Mouse (Mus musculus) heart, postnatal 14 days (tissue): ENCODE measurements around the gene Rc3h2. TPM values are rescaled to one million over a fixed set of nuclear protein-coding genes. Genes with fewer than 3 reads are reported as not detected.

Source experiments
- DNase-seq, 2 experiments: peaks; one replicate each; pipeline ENCODE4 v3.0.0; 2021 to 2022
- intact Hi-C: fragments of 180-260 bp; cut with DNase I; formaldehyde crosslinking; loops from one replicate; pipeline ENCODE4 v1.15.1; 2025
- long read RNA-seq, 2 experiments: library from polyadenylated mRNA; stranded (forward); transcript quantifications; one replicate each; pipeline ENCODE4 v2.0.0; 2021
- total RNA-seq, 2 experiments: library from RNA; stranded (reverse); gene quantifications; 2 replicates each; pipeline ENCODE4 v1.2.3; 2021

The Rc3h2 gene
- total RNA-seq = 10 to 100 TPM; 41.6 to 47.5 TPM
- long read RNA-seq, experiment 1, partial matches to known transcripts = 2 of 4 reads
- long read RNA-seq, experiment 1, other reads (novel, unspliced or antisense) = 2 of 4 reads
- long read RNA-seq, experiment 2, partial matches to known transcripts = 1 of 4 reads
- long read RNA-seq, experiment 2, other reads (novel, unspliced or antisense) = 3 of 4 reads

GRCm38 (mm10) chr2:37422306-37423304 lies at the start of gene Rc3h2:
TSS of gene Rc3h2 (minus strand) at chr2:37422903.
- intact Hi-C loops = loop anchor here (5.0 kb wide), 2 partner anchors 35 to 65 kb away; no protein-coding TSS in a partner anchor
- peak; percentile 93 to 94 for DNase-seq

GRCm38 (mm10) chr2:37466266-37466665 lies 43.6 kb upstream of the Rc3h2 start:
- intact Hi-C loops = no loop called here
- no peak for DNase-seq

DNA sequence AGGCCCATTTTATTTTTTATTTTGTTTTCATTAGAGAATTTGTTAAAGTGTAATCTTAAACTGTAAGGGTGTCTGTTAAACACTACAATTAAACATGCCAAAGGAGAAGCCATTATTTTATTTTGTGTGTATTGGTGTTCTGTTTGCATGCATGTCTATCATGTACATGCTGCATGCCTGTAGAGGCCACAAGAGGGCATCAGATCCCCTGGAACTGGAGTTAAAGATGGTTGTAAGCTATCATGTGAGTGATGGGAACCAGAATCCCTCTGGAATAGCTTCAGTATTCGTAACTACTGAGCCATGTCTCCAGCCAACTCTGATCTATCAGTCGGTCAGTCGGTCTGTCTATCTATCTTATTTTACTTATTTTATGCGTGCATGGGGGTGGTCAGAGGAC lies 38.0 kb upstream of the Rc3h2 start:
- intact Hi-C loops = no loop called here
- DNase-seq = no peak

- DNase-seq = no peak
- intact Hi-C loops = no loop called here
These were observed 29.7 kb upstream of the Rc3h2 start for GRCm38 (mm10) chr2:37452376-37452760.

DNA sequence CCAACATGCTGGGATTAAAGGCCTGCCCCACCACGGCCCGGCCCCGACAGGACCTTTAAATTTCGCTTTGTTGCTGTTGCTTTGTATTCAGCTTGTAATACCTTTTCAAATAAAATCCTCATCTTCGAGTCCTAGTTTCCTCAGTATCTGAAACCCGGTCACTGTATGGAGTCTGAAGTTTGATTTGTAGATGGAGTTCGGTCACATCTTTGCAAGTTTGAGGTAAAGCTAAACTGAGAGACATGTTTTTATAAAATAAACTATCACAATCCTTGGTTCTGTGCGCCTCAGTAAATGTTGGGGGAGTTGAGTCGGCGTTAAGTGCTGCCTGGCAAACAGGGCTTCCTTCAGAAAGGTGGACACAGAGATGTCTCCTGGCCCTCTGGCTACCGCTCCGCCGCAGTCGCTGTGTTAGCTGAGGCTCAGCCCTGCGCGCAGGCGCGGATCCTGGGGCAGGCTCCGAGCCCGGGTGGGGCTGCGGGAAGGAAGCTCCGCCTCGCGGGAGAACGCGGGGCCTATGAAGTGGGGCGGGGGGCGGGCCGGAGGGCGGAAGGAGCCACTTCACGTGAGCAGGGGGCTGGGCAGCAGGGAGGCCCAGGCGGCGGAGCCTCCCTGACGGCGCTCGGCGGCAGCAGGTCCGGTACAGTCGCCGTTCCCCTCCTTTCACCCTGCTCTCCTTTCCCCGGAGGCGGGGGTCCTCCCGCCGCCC lies 29.1 kb upstream of the Rc3h2 start:
- intact Hi-C loops = no loop called here
- DNase-seq = peak; percentile 96

DNA sequence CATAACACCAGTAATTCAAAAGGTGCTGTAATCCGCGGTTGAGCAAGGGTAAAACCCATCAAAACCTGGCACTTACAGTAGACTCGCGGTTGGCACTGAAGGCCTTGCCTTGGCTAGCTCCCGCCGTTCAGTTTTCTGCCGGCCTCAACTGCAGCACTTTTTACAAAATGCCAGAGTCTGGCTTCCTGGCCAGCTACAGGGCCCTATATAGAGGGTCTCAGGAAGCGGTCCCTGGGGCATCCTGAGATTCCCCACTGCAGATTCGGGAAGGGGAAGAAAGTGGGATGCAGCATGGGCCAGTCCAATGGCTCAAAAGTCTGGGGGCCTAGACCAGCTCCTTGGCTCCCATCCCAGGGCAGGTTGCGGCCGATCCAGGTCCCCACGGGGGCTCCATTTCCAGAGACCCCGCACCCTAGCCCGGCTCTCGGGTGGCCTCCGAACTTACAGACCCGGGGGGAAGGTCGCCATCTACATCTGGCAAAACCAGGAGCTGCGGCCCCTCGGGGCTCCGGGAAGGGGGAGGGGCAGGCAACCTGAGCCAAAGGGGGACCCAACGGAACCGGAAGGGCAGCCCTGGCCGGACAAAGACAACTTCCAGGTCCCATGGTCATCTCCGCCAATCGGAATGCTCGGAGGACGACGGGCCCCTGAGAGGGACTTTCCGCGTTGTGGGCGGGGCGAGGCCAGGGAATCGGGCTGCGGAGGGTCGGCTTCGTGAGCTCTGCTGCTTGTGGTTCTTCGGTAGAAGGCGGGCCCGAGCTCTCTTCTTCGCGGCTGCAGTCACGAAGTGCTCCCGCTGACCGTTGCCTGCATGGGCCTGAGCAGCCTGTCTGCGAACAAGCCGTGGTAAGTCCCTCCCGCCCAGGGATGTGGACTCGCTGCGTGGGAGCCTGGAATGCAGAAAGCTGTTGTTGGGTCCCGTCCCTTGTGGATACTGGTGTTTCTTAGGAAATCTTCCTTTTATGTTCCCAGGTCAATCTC lies 20.2 kb upstream of the Rc3h2 start, which contains the start of the genes Zbtb26, Zbtb6 and Rabgap1:
Gene Zbtb26, minus strand, starts transcription at position 525 of the 981 bp plus-strand sequence.
Gene Zbtb6, minus strand, starts transcription at position 561 of the 981 bp plus-strand sequence.
Gene Rabgap1, plus strand, starts transcription at position 669 of the 981 bp plus-strand sequence.
- intact Hi-C loops = no loop called here

GRCm38 (mm10) chr2:37431609-37432008 lies 8.9 kb upstream of the Rc3h2 start:
- intact Hi-C loops = no loop called here
- DNase-seq = no peak

More for the DNA sequence above, 20.2 kb upstream of the Rc3h2 start, which contains the start of the genes Zbtb26, Zbtb6 and Rabgap1:
- peak; percentile 94 to 96 for DNase-seq

- intact Hi-C loops = no loop called here
These were observed 8.1 kb upstream of the Rc3h2 start for GRCm38 (mm10) chr2:37430593-37431464.

GRCm38 (mm10) chr2:37423671-37424070 lies 968 bp upstream of the Rc3h2 start:
- DNase-seq = no peak
- intact Hi-C loops = loop anchor here (5.0 kb wide), 2 partner anchors 34 to 64 kb away; no protein-coding TSS in a partner anchor

More at GRCm38 (mm10) chr2:37430593-37431464, 8.1 kb upstream of the Rc3h2 start:
- DNase-seq = peak; percentile 73 to 83

GRCm38 (mm10) chr2:37421903-37422302 lies 800 bp downstream of the Rc3h2 start:
- intact Hi-C loops = loop anchor here (5.0 kb wide), 2 partner anchors 35 to 65 kb away; no protein-coding TSS in a partner anchor

GRCm38 (mm10) chr2:37395539-37395938 lies 27.2 kb downstream of the Rc3h2 start:
- no peak for DNase-seq
- intact Hi-C loops = loop anchor here (10.0 kb wide), 1 partner anchor 379 kb away; the partner anchor contains the start of gene Crb2

More at GRCm38 (mm10) chr2:37421903-37422302, 800 bp downstream of the Rc3h2 start:
- DNase-seq = no peak

- DNase-seq = no peak
- intact Hi-C loops = loop anchor here (2.0 kb wide), 1 partner anchor 102 kb away; no protein-coding TSS in a partner anchor
These were observed 39.8 kb downstream of the Rc3h2 start for GRCm38 (mm10) chr2:37382921-37383320.

DNA sequence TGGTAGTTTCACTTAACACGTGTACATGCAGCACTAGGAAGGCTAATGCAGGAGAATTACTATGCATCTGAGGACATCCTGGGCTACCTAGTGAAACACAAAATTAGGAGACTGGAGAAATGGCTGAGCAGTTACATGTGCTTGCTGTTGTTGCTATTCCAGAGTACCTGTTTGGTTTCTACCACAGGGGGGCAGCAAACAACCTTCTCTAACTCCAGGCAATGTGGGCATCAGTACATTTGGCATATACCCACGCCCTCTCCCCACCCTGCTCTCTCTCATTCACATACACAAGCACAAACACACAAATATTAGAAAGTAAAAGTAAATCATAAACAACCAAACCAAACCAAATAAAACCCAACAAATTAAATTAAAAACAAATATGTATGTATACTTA lies 42.5 kb downstream of the Rc3h2 start:
- DNase-seq = peak; percentile 42 to 69
- intact Hi-C loops = no loop called here

DNA sequence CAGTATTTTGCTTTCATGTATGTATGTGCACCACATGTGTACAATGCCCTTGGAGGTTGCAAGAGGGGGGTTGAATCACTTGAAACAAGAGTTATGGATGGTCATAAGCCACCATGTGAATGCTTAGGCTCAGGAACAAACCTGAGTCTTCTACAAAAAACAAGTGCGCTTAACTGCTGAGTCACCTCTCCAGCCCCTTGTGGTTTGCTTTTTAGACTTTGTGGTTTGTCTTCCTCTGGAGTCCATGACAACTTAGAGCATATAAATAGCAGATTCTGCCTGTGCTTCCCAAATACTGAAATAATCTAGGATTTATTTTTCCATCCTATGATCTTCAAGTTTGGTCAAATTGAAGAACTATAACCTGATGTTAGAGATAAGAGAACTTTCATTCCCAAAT lies 46.7 kb downstream of the Rc3h2 start:
- DNase-seq = no peak
- intact Hi-C loops = no loop called here

DNA sequence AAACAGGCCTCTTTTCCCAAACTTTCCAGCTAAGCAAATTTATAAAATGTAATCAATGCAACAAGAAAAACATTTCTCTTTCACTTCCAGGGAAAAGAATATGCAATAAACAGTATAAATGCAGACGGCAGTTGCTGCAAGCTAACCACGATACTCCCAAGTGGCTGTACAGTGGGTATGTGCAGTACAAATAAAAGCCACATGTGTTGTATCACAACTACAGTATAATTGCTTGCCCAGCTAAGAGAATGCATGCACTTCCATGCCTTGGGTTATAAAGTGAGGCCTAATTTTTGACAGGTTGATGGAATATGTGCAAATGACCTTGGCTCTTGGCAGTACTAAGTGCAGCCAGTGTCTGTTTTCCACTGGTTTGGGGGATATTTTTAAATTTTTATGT lies 52.1 kb downstream of the Rc3h2 start:
- intact Hi-C loops = loop anchor here (5.0 kb wide), 1 partner anchor 37 kb away; no protein-coding TSS in a partner anchor
- no peak for DNase-seq

DNA sequence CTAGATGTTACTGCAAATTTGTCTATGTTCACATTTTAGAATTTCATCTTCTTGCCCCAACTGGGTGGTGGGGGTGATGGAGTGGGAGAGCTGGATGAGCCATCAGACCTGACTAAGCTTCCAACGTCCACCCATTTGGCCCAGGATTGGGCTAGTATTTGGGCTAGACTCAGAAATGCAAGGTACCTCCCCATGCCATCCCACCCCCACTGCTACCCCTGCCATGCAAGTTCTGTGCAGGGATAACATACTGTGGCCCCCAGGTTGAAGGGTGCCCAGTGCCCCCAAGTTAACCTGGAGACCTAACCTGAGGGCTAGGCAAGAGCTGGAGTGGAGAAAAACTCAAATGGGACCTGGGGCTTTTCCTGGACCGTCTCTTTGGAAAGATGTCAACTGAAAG lies 62.8 kb downstream of the Rc3h2 start:
- intact Hi-C loops = no loop called here
- DNase-seq = no peak

- peak; percentile 87 to 88 for DNase-seq
- intact Hi-C loops = no loop called here
These were observed 63.8 kb downstream of the Rc3h2 start, which contains the start of gene Pdcl for GRCm38 (mm10) chr2:37358633-37359540. TSS of gene Pdcl (minus strand) at chr2:37359332.
